Mouse (Mus musculus) kidney, adult 11 months (tissue): ENCODE measurements around the gene Rai14.

Source experiments
- DNase-seq: peaks from one replicate; pipeline ENCODE4 v3.0.0; 2022

The Rai14 gene

GRCm38 (mm10) chr15:10687365-10687764 is 27.1 kb downstream of the Rai14 start:
- no peak for DNase-seq

- peak; percentile 55 for DNase-seq
Observed at GRCm38 (mm10) chr15:10685692-10686430, 28.6 kb downstream of the Rai14 start.

- no peak for DNase-seq
Observed at GRCm38 (mm10) chr15:10683687-10684203, 30.7 kb downstream of the Rai14 start.

DNA sequence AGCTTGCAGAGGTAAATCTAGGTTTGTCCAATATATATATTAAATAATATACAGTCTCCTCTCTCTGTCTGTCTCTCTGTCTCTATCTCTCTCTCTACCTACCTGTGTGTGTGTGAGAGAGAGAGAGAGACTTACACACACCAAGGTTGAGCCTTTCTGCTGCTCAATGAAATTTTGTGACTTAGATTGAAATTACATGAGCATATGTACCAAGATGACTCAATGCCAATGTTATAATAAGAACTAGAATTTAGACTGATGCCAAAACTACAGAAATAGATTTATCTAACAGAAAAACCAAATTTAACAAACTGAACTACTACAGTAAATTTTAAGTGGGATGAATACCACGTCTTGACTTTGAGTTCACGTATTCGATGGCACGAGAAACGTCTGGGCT is 33.9 kb downstream of the Rai14 start:
- no peak for DNase-seq

GRCm38 (mm10) chr15:10679571-10679970 is 34.9 kb downstream of the Rai14 start:
- no peak for DNase-seq

DNA sequence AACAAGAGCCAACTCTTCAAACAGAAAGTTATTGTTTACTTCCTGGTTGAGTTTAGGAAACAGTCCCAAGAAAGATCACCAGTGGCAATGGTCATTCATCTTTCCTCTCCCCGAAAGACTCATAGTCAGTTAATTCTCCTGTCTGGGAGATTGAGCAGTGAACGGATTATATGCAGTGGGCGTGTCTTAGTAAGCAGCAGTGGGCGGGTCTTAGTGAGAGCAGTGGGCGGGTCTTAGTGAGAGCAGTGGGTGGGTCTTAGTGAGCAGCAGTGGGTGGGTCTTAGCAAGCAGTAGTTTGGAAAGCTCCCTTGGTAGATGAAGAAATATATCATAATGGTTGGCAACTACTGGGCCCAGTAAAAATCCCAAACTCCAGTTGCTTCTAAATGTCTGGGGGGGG is 38.6 kb downstream of the Rai14 start:
- no peak for DNase-seq

- DNase-seq, result no peak
Observed at GRCm38 (mm10) chr15:10672880-10673279, 41.5 kb downstream of the Rai14 start.

- DNase-seq, result no peak
Observed at GRCm38 (mm10) chr15:10671868-10672267, 42.6 kb downstream of the Rai14 start.

- DNase-seq, result no peak
Observed at GRCm38 (mm10) chr15:10670107-10670506, 44.3 kb downstream of the Rai14 start.

DNA sequence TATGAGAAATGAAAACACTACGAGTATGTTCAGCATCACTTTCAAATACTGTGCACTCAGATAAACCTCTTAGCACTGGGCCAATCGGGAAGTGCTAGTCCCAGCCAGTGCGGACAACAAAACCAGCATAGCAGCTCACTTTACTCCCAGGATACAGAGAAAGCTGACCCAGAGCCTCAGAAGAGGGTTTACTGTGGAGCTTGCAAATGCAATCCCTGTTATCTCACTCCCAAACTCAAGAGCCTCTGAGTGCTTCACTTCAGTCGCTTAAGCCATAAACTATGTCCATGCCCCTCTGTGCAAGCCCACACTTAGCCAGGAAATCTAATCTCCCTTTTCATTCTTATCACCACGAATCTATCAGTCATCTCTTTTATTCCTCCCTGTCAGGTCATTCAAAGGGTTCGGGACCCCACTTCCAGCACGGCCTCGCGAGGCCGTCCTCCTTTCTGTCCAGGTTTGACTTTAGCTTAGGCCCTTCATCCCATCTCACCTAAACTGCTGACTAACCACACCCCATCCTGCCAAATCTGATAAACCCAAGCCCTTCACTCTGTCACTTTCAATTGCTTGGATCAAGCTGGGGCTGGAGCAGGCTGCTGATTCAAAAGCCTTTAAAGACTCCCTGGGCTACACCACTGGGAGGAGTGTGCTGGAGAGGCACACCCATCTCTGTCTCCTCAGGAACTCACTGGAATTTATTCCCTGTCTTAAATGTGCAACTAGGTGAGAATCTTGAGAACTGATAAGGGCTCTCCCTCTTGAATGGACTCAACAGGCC is 46.1 kb downstream of the Rai14 start:
- DNase-seq, result no peak

GRCm38 (mm10) chr15:10665816-10666215 is 48.6 kb downstream of the Rai14 start:
- no peak for DNase-seq

- DNase-seq, result no peak
Observed at GRCm38 (mm10) chr15:10664529-10664898, 49.9 kb downstream of the Rai14 start.

- DNase-seq, result peak; percentile 30
Observed at GRCm38 (mm10) chr15:10663793-10664528, 50.5 kb downstream of the Rai14 start.

GRCm38 (mm10) chr15:10661961-10662606 is 52.3 kb downstream of the Rai14 start:
- DNase-seq, result no peak

- DNase-seq, result no peak
Observed at GRCm38 (mm10) chr15:10658803-10659202, 55.6 kb downstream of the Rai14 start.

- no peak for DNase-seq
Observed at GRCm38 (mm10) chr15:10656146-10656545, 58.3 kb downstream of the Rai14 start.

DNA sequence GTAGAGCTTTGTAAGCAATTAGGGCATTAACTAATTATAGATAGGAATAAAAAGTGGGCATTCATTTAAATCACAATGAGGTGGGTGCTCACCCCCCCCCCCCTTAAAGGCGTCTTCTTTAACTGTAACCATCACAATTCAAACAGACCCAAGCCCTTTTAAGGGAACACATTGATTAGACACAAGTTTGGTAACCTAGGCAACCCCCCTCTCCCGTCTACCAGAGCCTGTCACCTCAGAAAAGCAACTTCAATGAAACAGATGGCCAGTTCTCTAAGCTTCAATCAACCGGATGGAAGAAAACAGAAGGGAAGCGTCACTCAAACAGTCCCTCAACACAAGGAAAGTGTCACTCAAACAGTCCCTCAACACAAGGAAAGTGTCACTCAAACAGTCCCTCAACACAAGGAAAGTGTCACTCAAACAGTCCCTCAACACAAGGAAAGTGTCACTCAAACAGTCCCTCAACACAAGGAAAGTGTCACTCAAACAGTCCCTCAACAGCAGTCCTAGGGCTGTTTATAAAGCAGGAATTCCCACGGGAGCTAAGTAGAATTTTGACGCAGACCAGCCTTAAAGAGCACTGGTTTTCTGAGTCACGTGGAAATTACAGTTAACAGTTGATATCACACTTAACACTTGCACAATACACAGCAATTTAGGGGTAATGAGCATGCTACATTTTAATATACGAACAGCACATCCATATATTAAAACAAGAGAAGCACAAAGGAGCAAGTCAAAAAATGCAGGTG is 59.1 kb downstream of the Rai14 start:
- no peak for DNase-seq

DNA sequence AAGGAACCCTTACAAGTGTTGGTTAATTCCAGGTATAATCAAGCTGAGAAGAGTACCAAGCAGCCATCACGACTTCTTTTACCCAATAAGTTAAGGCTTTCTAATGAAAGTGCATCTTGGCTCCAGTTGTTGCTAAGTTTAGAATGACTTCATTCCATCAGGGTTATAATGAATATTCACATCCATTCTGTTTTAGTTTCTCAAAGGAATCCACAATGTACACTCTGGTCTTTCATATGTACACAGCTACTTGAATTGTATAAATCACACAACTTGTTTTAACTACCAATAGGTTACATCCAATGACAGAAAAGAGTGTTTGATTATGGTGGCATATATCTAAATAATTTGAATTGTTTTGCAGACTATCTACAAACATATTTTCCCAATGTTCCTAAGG is 59.7 kb downstream of the Rai14 start:
- no peak for DNase-seq

- no peak for DNase-seq
Observed at GRCm38 (mm10) chr15:10652931-10653475, 61.4 kb downstream of the Rai14 start.

DNA sequence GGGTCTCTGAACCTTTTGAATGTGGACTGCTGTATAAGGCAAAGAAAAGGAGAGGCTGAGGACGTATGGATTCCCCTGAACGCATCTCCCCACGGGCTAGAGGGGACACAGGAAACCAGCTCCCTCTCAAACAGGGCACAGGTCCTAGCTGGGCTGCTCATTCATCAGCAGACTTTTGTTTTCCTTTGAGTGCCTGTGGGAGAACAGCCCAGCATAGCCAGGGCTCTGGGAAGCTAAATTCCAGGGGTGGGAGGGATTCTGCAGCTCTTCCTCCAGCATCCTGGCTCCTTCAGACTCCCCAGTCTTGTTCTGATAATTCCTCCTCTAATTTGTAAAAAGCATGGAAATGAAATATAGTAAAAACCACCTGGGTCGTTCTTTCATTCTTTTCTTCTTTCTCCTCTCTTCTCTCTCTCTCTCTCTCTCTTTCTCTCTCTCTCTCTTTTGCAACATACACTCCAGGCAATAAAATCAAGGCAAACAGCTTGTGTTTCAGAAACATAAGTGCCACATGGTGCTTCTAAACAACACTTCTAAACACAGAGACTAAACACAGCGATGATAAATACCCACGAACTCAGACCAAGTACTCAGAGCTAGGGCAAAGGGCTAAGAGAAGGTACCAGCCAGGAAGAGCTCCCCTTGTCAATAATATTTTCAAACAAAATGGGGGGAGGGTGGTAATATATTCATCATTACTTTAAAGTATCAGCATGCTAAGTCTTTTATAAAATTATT is 65.9 kb downstream of the Rai14 start:
- peak; percentile 35 for DNase-seq

DNA sequence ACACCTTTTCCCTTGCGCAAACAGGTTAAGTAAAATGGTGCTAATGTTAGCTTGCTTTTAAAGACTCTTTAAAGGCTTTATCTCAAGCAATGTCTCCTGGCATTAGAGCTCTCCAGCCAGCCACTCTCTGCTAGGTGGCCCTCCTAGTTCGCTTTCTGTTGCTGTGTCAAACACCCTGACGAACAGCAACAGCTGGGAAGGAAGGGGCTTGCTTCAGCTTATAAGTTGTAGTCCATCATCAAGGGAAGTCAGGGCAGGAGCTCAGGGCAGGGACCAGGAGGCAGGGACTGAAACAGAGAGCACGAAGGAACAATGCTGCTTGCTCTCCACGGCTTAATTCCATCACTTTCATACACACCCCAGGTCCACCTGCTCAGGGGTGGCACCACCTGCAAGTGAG is 68.1 kb downstream of the Rai14 start:
- no peak for DNase-seq
